Mouse (Mus musculus) CH12.LX (cell line): ENCODE data around the gene Serbp1. TPM values are rescaled to one million over a fixed set of nuclear protein-coding genes. Genes with fewer than 3 reads are reported as not detected.

Experiments
- DNase-seq: peaks from one replicate; pipeline ENCODE4 v3.0.0-alpha.2; 2013; ENCODE audit errors: extremely low read depth
- H3K27ac ChIP-seq: 2 replicates; pipeline ENCODE4 v1.5.1; 2012; ENCODE audit warnings: low read depth, mild to moderate bottlenecking, control low read depth, moderate library complexity; ENCODE audit not compliant: insufficient read depth
- H3K27me3 ChIP-seq: replicated peaks from 2 replicates; pipeline ENCODE3; 2012; ENCODE audit warnings: inconsistent platforms
- H3K36me3 ChIP-seq, 2 experiments: replicated peaks in 1 of 2; 2 replicates each; pipeline versions ENCODE3 to v1.6.1; 2012; ENCODE audit warnings: inconsistent platforms in 1 of 2, low read length in 1 of 2, mild to moderate bottlenecking in 1 of 2, mixed read lengths in 1 of 2, moderate library complexity in 1 of 2; ENCODE audit not compliant: control insufficient read depth in 1 of 2, insufficient read depth in 1 of 2
- H3K4me1 ChIP-seq, 2 experiments: 2 replicates each; pipeline ENCODE4 v1.6.1; 2012; ENCODE audit warnings: inconsistent platforms in 1 of 2, moderate library complexity in 1 of 2; ENCODE audit not compliant: insufficient read depth in 2 of 2, control insufficient read depth in 1 of 2
- H3K4me2 ChIP-seq: 2 replicates; pipeline ENCODE4 v1.6.1; 2012; ENCODE audit warnings: low read depth, mild to moderate bottlenecking, control low read depth; ENCODE audit not compliant: poor library complexity, insufficient read depth, severe bottlenecking
- H3K4me3 ChIP-seq, 3 experiments: fragments of 150-350 bp in 1 of 3; sonication (generic) in 1 of 3; replicated peaks in 1 of 3; 2 replicates each; pipeline versions ENCODE3 to v1.5.1; 2011 to 2012; ENCODE audit warnings: low read depth in 2 of 3, low read length in 2 of 3, mild to moderate bottlenecking in 2 of 3, moderate library complexity in 2 of 3, control low read depth in 1 of 3, improper control_type of control experiment in 1 of 3, inconsistent platforms in 1 of 3, mixed read lengths in 1 of 3; ENCODE audit not compliant: poor library complexity in 1 of 3
- H3K79me2 ChIP-seq: replicated peaks from 2 replicates; pipeline ENCODE4 v1.6.1; 2012; ENCODE audit warnings: mild to moderate bottlenecking, moderate library complexity; ENCODE audit not compliant: control insufficient read depth, poor library complexity, insufficient read depth, severe bottlenecking; ENCODE audit errors: extremely low read depth
- H3K9ac ChIP-seq: 2 replicates; pipeline ENCODE4 v1.6.1; 2012; ENCODE audit warnings: low read depth, mild to moderate bottlenecking, control low read depth, moderate library complexity; ENCODE audit not compliant: insufficient read depth
- H3K9me3 ChIP-seq: replicated peaks from 2 replicates; pipeline ENCODE3; 2012; ENCODE audit warnings: low read length, inconsistent platforms, mixed read lengths
- CHD2 ChIP-seq: IDR thresholded peaks from 2 replicates; pipeline ENCODE4 v1.6.1; 2011; ENCODE audit warnings: low read length, improper control_type of control experiment
- EP300 ChIP-seq: IDR thresholded peaks from 2 replicates; pipeline ENCODE4 v1.6.1; 2011; ENCODE audit warnings: low read length, improper control_type of control experiment
- GABPA ChIP-seq: IDR thresholded peaks from 2 replicates; pipeline ENCODE4 v1.6.1; 2012; ENCODE audit warnings: low read depth, low read length, improper control_type of control experiment, inconsistent platforms; ENCODE audit not compliant: insufficient replicate concordance
- IRF4 ChIP-seq: IDR thresholded peaks from 2 replicates; pipeline ENCODE4 v1.6.1; 2014; ENCODE audit warnings: low read depth, mild to moderate bottlenecking, inconsistent platforms, low read length, improper control_type of control experiment
- JUN ChIP-seq: IDR thresholded peaks from 2 replicates; pipeline ENCODE4 v1.6.1; 2011; ENCODE audit warnings: low read depth, mild to moderate bottlenecking, low read length, improper control_type of control experiment, moderate library complexity; ENCODE audit not compliant: insufficient read depth
- MXI1 ChIP-seq: IDR thresholded peaks from 2 replicates; pipeline ENCODE4 v1.6.1; 2011; ENCODE audit warnings: mild to moderate bottlenecking, low read depth, low read length, improper control_type of control experiment
- MYC ChIP-seq: IDR thresholded peaks from 2 replicates; pipeline ENCODE4 v1.6.1; 2011; ENCODE audit warnings: low read depth, mild to moderate bottlenecking, improper control_type of control experiment, low read length
- NELFE ChIP-seq: IDR thresholded peaks from 2 replicates; pipeline ENCODE4 v1.6.1; 2011; ENCODE audit warnings: low read depth, low read length, improper control_type of control experiment
- PAX5 ChIP-seq: IDR thresholded peaks from 2 replicates; pipeline ENCODE4 v1.6.1; 2012; ENCODE audit warnings: low read length, inconsistent platforms, mixed read lengths
- POLR2A ChIP-seq: IDR thresholded peaks from 2 replicates; pipeline ENCODE4 v1.6.1; 2011; ENCODE audit warnings: low read depth, mild to moderate bottlenecking, improper control_type of control experiment, low read length
- RAD21 ChIP-seq: IDR thresholded peaks from 2 replicates; pipeline ENCODE4 v1.6.1; 2011; ENCODE audit warnings: low read depth, mild to moderate bottlenecking, low read length, improper control_type of control experiment, moderate library complexity
- RCOR1 ChIP-seq: conservative IDR thresholded peaks from 2 replicates; pipeline ENCODE4 v1.6.1; 2012; ENCODE audit warnings: low read depth, mild to moderate bottlenecking, inconsistent platforms, low read length, improper control_type of control experiment
- SMC3 ChIP-seq: IDR thresholded peaks from 2 replicates; pipeline ENCODE4 v1.6.1; 2011; ENCODE audit warnings: low read depth, low read length, improper control_type of control experiment
- TCF12 ChIP-seq: IDR thresholded peaks from 2 replicates; pipeline ENCODE4 v1.6.1; 2014; ENCODE audit warnings: low read depth, mild to moderate bottlenecking, inconsistent platforms, low read length, improper control_type of control experiment
- UBTF ChIP-seq: IDR thresholded peaks from 2 replicates; pipeline ENCODE4 v1.6.1; 2012; ENCODE audit warnings: low read depth, mild to moderate bottlenecking, inconsistent platforms, low read length, improper control_type of control experiment, moderate library complexity
- USF2 ChIP-seq: conservative IDR thresholded peaks from 2 replicates; pipeline ENCODE4 v1.6.1; 2011; ENCODE audit warnings: low read depth, low read length, improper control_type of control experiment
- dilution Hi-C: fragments of 300-500 bp; cut with MboI; formaldehyde crosslinking; loops from 2 replicates; pipeline ENCODE4 v1.14.3; 2020; ENCODE audit warnings: low sequenced_read_pairs; ENCODE audit not compliant: extremely low pct_unique_long_range_greater_than_20kb, extremely low pct_ligation_motif_present
- in situ Hi-C: fragments of 300-500 bp; cut with MboI; formaldehyde crosslinking; loops from 3 replicates; pipeline ENCODE4 v1.14.3; 2019; ENCODE audit warnings: low sequenced_read_pairs, low pct_ligation_motif_present, low pct_unique_long_range_greater_than_20kb, mixed read lengths
- polyA plus RNA-seq: library from polyadenylated mRNA; unstranded; fragments of >175 nt; gene quantifications from 2 replicates; pipeline ENCODE4 v1.2.1, GENCODE M21; 2012; ENCODE audit warnings: low read depth; ENCODE audit not compliant: insufficient read length
- total RNA-seq, 2 experiments: library from RNA; depleted of rRNA; stranded (reverse); fragments of 300-350 nt in 1 of 2; fragments of >200 nt in 1 of 2; gene quantifications; 2 replicates each; pipeline ENCODE4 v1.2.3; 2012 to 2014

The Serbp1 gene
- total and polyA plus RNA-seq, 3 experiments, result 828 to 2,454 (median 835) TPM

- no peak overlapping the region for H3K9ac ChIP-seq
- H3K4me1 ChIP-seq, result no peaks in the 10 kb centered on the region
- H3K36me3 ChIP-seq, result no peaks in the 10 kb centered on the region
- TF ChIP-seq PAX5 (no peak), TCF12 (no peak), EP300 (no peak), USF2 (no peak), IRF4 (no peak), UBTF (no peak), POLR2A (no peak), SMC3 (no peak), MYC (no peak), RAD21 (no peak), MXI1 (no peak), GABPA (no peak)
- dilution Hi-C loops, result no loop called here
- no peaks in the 10 kb centered on the region for H3K27me3 ChIP-seq
- H3K4me3 ChIP-seq, result no peak overlapping the region
- in situ Hi-C loops, result no loop called here
- H3K9me3 ChIP-seq, result no peaks in the 10 kb centered on the region
- DNase-seq, result no peak
- no peak overlapping the region for H3K27ac ChIP-seq
- H3K4me2 ChIP-seq, result peak overlapping the region; percentile 87
- no peaks in the 10 kb centered on the region for H3K79me2 ChIP-seq
These were observed 8.5 kb upstream of the Serbp1 start for GRCm38 (mm10) chr6:67229521-67229920.

GRCm38 (mm10) chr6:67229922-67230518, 8.0 kb upstream of the Serbp1 start:
- no peaks in the 10 kb centered on the region for H3K79me2 ChIP-seq
- TF ChIP-seq NELFE, result no peak
- TF ChIP-seq POLR2A, result no peak
- no peak for TF ChIP-seq USF2
- no peak for TF ChIP-seq EP300
- TF ChIP-seq JUN, result no peak
- TF ChIP-seq, all 38 proteins: peak for 0
- Histone ChIP-seq H3K4me2 (peak overlapping the region; percentile 87), H3K9me3 (no peaks in the 10 kb centered on the region), H3K4me3 (no peak overlapping the region), H3K36me3 (no peaks in the 10 kb centered on the region), H3K9ac (no peak overlapping the region), H3K27ac (no peak overlapping the region), H3K4me1 (no peaks in the 10 kb centered on the region), H3K27me3 (no peaks in the 10 kb centered on the region)
- in situ Hi-C loops (no loop called here), dilution Hi-C loops (no loop called here)
- DNase-seq, result no peak

DNA sequence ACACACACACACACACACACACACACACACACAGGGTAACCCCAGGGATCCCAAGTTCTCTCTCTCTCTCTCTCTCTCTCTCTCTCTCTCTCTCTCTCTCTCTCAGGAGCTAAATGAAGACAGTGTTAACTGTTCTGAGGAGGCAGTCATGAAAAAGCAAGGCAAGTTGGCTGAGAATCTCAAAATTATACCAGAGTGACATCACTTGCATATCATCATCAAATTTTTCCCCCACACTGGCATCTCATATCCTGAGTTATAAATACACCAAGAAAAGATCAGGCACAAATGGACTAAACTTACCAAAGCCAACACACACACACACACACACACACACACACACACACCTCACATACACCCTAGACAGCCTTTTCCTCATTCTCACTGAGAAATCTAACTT, 7.0 kb upstream of the Serbp1 start:
- dilution Hi-C loops, result no loop called here
- Histone ChIP-seq H3K4me3 (no peak overlapping the region), H3K27ac (no peak overlapping the region), H3K4me1 (no peaks in the 10 kb centered on the region), H3K9ac (no peak overlapping the region), H3K4me2 (no peak overlapping the region), H3K79me2 (no peaks in the 10 kb centered on the region), H3K27me3 (no peaks in the 10 kb centered on the region), H3K36me3 (no peaks in the 10 kb centered on the region), H3K9me3 (no peaks in the 10 kb centered on the region)
- no peak for DNase-seq
- in situ Hi-C loops, result no loop called here
- no peak for TF ChIP-seq RAD21
- TF ChIP-seq EP300, result no peak
- no peak for TF ChIP-seq CHD2
- TF ChIP-seq RCOR1, result no peak
